Mouse (Mus musculus) heart, embryonic 10.5 days (tissue): ENCODE data around the gene Upf3b. TPM values are rescaled to one million over a fixed set of nuclear protein-coding genes. Genes with fewer than 3 reads are reported as not detected.

ENCODE experiments used
- DNase-seq: peaks from one replicate; pipeline ENCODE4 v3.0.0-alpha.2; 2017; ENCODE audit warnings: low spot score
- H3K27ac ChIP-seq: fragments of 300-500 bp; sonication (generic); 2 replicates; pipeline ENCODE4 v1.5.1; 2016; ENCODE audit warnings: mild to moderate bottlenecking
- H3K27me3 ChIP-seq: fragments of 300-500 bp; sonication (generic); 2 replicates; pipeline ENCODE4 v1.6.1; 2016; ENCODE audit warnings: mild to moderate bottlenecking; ENCODE audit not compliant: poor library complexity, insufficient read depth, severe bottlenecking
- H3K36me3 ChIP-seq: fragments of 300-500 bp; sonication (generic); 2 replicates; pipeline ENCODE4 v1.6.1; 2016; ENCODE audit warnings: mild to moderate bottlenecking, moderate library complexity
- H3K4me1 ChIP-seq: fragments of 300-500 bp; sonication (generic); 2 replicates; pipeline ENCODE4 v1.6.1; 2016; ENCODE audit warnings: mild to moderate bottlenecking
- H3K4me3 ChIP-seq: fragments of 300-500 bp; sonication (generic); 2 replicates; pipeline ENCODE4 v1.5.1; 2016; ENCODE audit warnings: mild to moderate bottlenecking, moderate library complexity
- H3K9me3 ChIP-seq: fragments of 300-500 bp; sonication (generic); 2 replicates; pipeline ENCODE4 v1.6.1; 2016; ENCODE audit warnings: mild to moderate bottlenecking, moderate library complexity
- WGBS: fragments of 180-500 bp; shearing (Covaris S2); methylation state at CpG from one replicate; pipeline ENCODE4 v1.1.7; 2016; 5-methylcytosine and 5-hydroxymethylcytosine counted together
- polyA plus RNA-seq: library from polyadenylated mRNA; unstranded; fragments of >200 nt; fragmentation: Nextera tagmentation; extraction: Ambion mirVana; gene quantifications from 2 replicates; pipeline ENCODE4 v1.2.1, GENCODE M21; 2016

Gene Upf3b
- polyA plus RNA-seq, 1 experiment from 2014 or later: 15.3 TPM

- Histone ChIP-seq H3K27me3 (no peaks in the 10 kb centered on the region), H3K27ac (no peak overlapping the region), H3K4me1 (no peaks in the 10 kb centered on the region), H3K9me3 (no peaks in the 10 kb centered on the region), H3K36me3 (no peaks in the 10 kb centered on the region), H3K4me3 (no peak overlapping the region)
- DNase-seq: no peak
- 76% methylated on average over 3 of the region's 3 CpGs for WGBS
These were observed 42.8 kb downstream of the Upf3b start for GRCm38 (mm10) chrX:37067299-37067698.

- H3K27ac ChIP-seq: no peak overlapping the region
- no peak for DNase-seq
- no peaks in the 10 kb centered on the region for H3K36me3 ChIP-seq
- no peaks in the 10 kb centered on the region for H3K4me1 ChIP-seq
- no peaks in the 10 kb centered on the region for H3K9me3 ChIP-seq
- WGBS: 78% methylated on average over 9 of the region's 9 CpGs
- H3K4me3 ChIP-seq: no peak overlapping the region
- H3K27me3 ChIP-seq: no peaks in the 10 kb centered on the region
These were observed 46.2 kb downstream of the Upf3b start for GRCm38 (mm10) chrX:37063902-37064301.

- Histone ChIP-seq H3K9me3 (no peaks in the 10 kb centered on the region), H3K27ac (no peak overlapping the region), H3K27me3 (peaks cover 93% of the 10 kb centered on the region), H3K4me3 (peak overlapping the region; percentile 50), H3K36me3 (no peaks in the 10 kb centered on the region), H3K4me1 (peaks cover 12% of the 10 kb centered on the region; the same call in 1 of the 2 replicates)
- WGBS: 17% methylated on average over 60 of the region's 70 CpGs
- no peak for DNase-seq
These were observed 61.0 kb downstream of the Upf3b start for GRCm38 (mm10) chrX:37048890-37049823.

GRCm38 (mm10) chrX:37048066-37048889 is 61.8 kb downstream of the Upf3b start, which contains the start of gene Sowahd:
Gene Sowahd (plus strand): TSS chrX:37048845.
- H3K9me3 ChIP-seq: no peaks in the 10 kb centered on the region
- peak within 1 kb of the TSS; percentile 50 for H3K4me3 ChIP-seq
- no peaks in the 10 kb centered on the region for H3K36me3 ChIP-seq
- H3K4me1 ChIP-seq: peaks cover 12% of the 10 kb centered on the region; the same call in 1 of the 2 replicates
- 9% methylated on average over 38 of the region's 38 CpGs for WGBS
- DNase-seq: no peak
- H3K27ac ChIP-seq: no peak within 1 kb of the TSS
- peaks cover 86% of the 10 kb centered on the region for H3K27me3 ChIP-seq

- 22% methylated on average over 9 of the region's 9 CpGs for WGBS
- Histone ChIP-seq H3K36me3 (no peaks in the 10 kb centered on the region), H3K27me3 (peaks cover 31% of the 10 kb centered on the region), H3K9me3 (no peaks in the 10 kb centered on the region), H3K27ac (no peak overlapping the region), H3K4me1 (no peaks in the 10 kb centered on the region), H3K4me3 (no peak overlapping the region)
- no peak for DNase-seq
These were observed 67.4 kb downstream of the Upf3b start for GRCm38 (mm10) chrX:37042726-37043125.

Other genes with a start within 250 kb of the Upf3b start
- gene Ube2a, start 236.4 kb downstream of the Upf3b start, polyA plus RNA-seq: 122 and 126 TPM in 2 replicates
- 21.9 and 26.5 TPM in 2 replicates for gene C330007P06Rik, start 236.2 kb downstream of the Upf3b start, polyA plus RNA-seq
- 1.2 and 1.9 TPM in 2 replicates for gene Nkrf, start 207.4 kb downstream of the Upf3b start, polyA plus RNA-seq
- gene Sept6, start 118.5 kb downstream of the Upf3b start, polyA plus RNA-seq: 14.9 and 19.0 TPM in 2 replicates
- gene Sowahd, start 61.5 kb downstream of the Upf3b start, polyA plus RNA-seq: 1.8 and 2.3 TPM in 2 replicates
- gene Rpl39, start 24.9 kb downstream of the Upf3b start, polyA plus RNA-seq: 364 and 381 TPM in 2 replicates
- 12.8 and 13.6 TPM in 2 replicates for gene Nkap, start 16.5 kb upstream of the Upf3b start, polyA plus RNA-seq
- gene Akap14, start 58.5 kb upstream of the Upf3b start, polyA plus RNA-seq: not detected in 2 replicates
- 466 and 555 TPM in 2 replicates for gene Ndufa1, start 80.8 kb upstream of the Upf3b start, polyA plus RNA-seq
- gene Rnf113a1, start 80.9 kb upstream of the Upf3b start, polyA plus RNA-seq: 7.8 and 8.5 TPM in 2 replicates
- gene Gm9, start 100.7 kb upstream of the Upf3b start, polyA plus RNA-seq: not detected in 2 replicates
- not detected in 2 replicates for gene Rhox1, start 111.9 kb upstream of the Upf3b start, polyA plus RNA-seq
- gene Rhox2a, start 134.7 kb upstream of the Upf3b start, polyA plus RNA-seq: not detected in 2 replicates
- gene Rhox3a, start 139.6 kb upstream of the Upf3b start, polyA plus RNA-seq: not detected in 2 replicates
- not detected in 2 replicates for gene Rhox4a, start 155.0 kb upstream of the Upf3b start, polyA plus RNA-seq